Mouse (Mus musculus) cerebellum, postnatal 14 days (tissue): ENCODE measurements around the gene Rxrb.
"Not testable (repeated sequence)": the region's sequence is repeated elsewhere in the genome, so short reads cannot be mapped to it uniquely, and the experiment has no call there.

ENCODE experiments used
- DNase-seq, 2 experiments: peaks; one replicate each; pipeline ENCODE4 v3.0.0; 2021; ENCODE audit warnings: mixed read lengths in 2 of 2

Rxrb gene

GRCm38 (mm10) chr17:34031465-34032173, at the start of gene Rxrb, which contains the start of gene Slc39a7:
Gene Rxrb, plus strand, starts transcription at chr17:34031812.
Gene Slc39a7, minus strand, starts transcription at chr17:34031682.
- peak; percentile 99 for DNase-seq

- peak; percentile 79 to 88 for DNase-seq
These were observed 49.5 kb upstream of the Rxrb start for GRCm38 (mm10) chr17:33982136-33982535.

DNA sequence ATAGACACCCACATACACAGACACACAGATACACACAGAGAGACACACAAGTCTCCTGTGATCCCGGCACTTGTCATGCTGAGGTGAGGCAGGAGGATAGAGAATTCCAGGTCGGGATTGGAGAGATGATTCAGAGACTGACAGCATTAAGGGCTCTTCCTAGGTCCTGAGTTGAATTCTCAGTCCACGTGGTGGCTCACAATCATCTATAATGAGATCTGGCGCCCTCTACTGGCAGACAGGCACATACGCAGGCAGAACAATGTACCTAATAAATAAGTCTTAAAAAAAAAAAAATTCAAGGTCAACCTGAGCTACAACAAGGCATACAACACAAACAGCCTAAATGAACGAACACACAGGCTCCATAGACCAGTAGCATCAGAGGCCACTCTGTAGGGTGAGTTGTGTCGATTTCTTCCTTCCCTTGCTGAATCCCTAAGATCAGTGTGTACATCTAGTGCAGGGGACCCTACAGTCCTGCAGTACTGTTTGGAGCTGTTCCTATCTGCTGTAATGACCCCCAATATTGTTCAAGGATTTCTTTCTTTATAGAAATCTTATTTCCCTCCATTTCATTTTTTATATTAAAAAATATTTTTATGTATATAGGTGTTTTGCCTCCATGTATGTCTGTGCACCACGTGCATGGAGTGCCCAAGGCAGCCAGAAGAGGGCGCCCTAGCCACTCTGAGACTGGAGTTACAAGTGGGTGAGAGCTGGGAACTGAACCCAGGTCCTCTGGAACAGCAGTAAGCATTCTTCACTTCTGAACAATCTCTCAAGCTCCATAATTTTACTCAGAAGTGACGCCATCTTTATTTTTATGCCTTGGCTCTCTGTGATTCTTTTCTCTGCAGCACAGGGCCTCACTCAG, 39.6 kb upstream of the Rxrb start:
- peak; percentile 77 to 86 for DNase-seq

- DNase-seq, result no peak
These were observed 36.7 kb upstream of the Rxrb start for GRCm38 (mm10) chr17:33994959-33995358.

- no peak for DNase-seq
These were observed 36.0 kb upstream of the Rxrb start for GRCm38 (mm10) chr17:33995651-33996050.

DNA sequence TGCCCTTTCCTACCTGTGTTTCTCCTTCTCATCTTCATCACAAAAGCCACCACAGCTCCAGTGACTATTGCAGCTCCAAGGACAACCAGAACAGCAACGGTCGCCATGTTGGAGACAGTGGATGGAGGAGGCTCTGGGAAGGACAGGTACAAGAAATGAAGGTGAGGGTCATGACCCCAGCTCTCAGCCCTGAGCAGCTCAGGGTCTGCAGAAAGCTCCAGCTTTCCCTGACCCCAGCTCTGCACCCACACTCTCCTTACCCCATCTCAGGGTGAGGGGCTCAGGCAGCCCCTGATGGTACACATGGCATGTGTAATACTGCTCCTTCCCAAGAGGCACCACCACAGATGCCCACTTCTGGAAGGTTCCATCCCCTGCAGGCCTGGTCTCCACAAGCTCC, 34.6 kb upstream of the Rxrb start:
- DNase-seq, result not testable (repeated sequence)

- DNase-seq, result not testable (repeated sequence)
These were observed 32.9 kb upstream of the Rxrb start for GRCm38 (mm10) chr17:33998697-33999096.

- peak; percentile 19 to 20 for DNase-seq
These were observed 32.1 kb upstream of the Rxrb start for GRCm38 (mm10) chr17:33999341-34000149.

- peak; percentile 76 to 80 for DNase-seq
These were observed 31.5 kb upstream of the Rxrb start, which contains the start of gene H2-K1 for GRCm38 (mm10) chr17:34000150-34000537. Gene H2-K1, minus strand, starts transcription at chr17:34000347.

GRCm38 (mm10) chr17:34000796-34001195, 30.8 kb upstream of the Rxrb start:
- not testable (repeated sequence) for DNase-seq

GRCm38 (mm10) chr17:34003426-34003825, 28.2 kb upstream of the Rxrb start:
- DNase-seq, result peak; percentile 47 to 74

- DNase-seq, result no peak
These were observed 25.0 kb upstream of the Rxrb start for GRCm38 (mm10) chr17:34006570-34006969.

DNA sequence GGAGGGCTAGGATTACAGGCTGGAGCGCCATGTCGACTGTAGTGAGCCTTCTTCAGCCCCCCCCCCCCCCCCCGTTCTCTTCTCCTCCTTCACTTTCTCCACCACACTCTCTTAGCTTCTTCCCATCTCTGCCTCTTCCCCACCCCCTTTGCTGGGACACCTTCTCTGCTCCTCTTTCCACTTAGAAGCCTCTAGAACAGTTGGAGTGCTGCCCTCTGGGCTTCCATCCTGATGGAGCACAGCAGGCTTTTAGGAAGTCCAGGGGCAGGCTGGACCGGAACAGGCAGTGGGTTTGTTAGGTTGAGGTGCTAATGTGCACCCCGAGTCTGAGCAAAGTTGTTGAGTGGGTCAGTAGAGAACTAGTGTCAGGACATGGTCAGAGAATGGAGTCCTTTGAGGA, 21.5 kb upstream of the Rxrb start:
- no peak for DNase-seq

- no peak for DNase-seq
These were observed 18.2 kb upstream of the Rxrb start for GRCm38 (mm10) chr17:34013436-34013835.

DNA sequence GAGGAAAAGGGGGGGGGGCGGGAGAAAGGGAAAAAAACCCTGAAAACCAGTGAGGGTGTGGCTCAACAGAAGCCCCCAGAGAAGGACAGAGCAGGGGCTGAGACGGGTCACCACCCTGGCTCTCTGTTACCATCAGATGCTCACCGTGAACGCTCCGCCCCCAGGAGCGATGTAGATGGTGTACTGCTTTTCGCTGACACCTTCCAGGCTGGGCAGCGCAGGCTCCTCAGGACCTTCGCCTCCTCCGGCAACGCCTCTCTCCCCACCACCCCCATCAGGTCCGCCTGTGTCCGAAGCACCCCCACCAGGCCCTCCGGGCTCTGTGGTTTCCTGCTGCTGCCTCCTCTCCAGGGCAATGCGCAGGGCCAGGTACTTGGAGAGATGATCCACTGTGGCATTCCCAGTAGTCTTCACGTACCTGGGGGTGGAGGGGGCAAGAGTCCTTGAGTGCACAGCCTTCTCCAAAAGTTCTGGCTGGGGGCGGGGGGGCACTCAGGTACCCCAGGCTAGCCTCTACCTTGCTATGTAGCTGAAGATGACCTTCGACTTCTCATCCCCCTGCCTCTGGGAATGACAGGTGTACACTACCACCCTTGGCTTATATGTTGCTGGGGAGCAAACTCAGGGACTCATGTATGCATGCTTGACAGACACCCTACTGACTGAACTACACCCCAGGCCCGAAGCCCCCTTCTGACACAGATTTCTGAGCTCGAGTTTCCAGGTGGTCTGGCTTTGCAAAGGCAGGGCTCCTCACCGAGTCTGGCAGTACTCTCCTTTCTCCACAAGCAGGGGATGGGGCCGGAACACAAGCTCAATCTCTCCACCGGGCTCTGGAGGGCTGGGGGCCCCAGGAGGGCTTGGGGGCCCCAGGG, 9.8 kb upstream of the Rxrb start:
- no peak for DNase-seq

GRCm38 (mm10) chr17:34022414-34022783, 9.2 kb upstream of the Rxrb start:
- peak in 1 of 2 experiments; percentile 10 for DNase-seq

- DNase-seq, result no peak
These were observed 8.6 kb upstream of the Rxrb start for GRCm38 (mm10) chr17:34022987-34023386.

- no peak for DNase-seq
These were observed 7.9 kb upstream of the Rxrb start for GRCm38 (mm10) chr17:34023678-34024077.

DNA sequence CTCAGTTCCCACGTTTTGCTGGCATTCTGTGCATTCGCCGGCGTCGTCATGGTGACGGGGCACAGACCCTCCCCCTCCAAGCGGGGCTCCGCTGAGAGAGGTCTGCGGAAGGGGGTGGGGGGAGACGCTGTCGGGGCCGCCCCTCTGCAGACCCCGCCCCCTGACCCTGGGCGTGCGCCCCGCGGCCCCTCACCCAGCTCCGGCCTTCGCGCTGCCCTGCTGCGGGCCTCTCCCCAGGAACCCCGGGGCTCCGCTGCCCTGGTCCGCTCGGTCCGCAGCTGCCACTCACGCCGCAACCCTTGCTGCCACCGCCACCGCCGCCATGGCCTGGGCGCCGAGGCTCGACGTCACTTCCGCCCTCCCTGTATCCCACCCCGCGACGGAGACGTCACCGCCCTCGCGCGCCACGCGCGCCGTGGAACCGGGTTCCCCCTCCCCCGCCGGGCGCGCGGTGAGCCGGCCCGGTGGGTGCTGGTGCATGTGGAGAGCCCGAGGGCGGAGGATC, 7.2 kb upstream of the Rxrb start, which contains the start of gene Ring1:
TSS of gene Ring1 (minus strand) at position 364 of the 505 bp plus-strand sequence.
- DNase-seq, result peak; percentile 88 to 92

GRCm38 (mm10) chr17:34024861-34025755, 6.5 kb upstream of the Rxrb start:
- peak in 1 of 2 experiments; percentile 57 for DNase-seq
